Mouse (Mus musculus): Measurements from ENCODE around the gene Prkag1.

DNA sequence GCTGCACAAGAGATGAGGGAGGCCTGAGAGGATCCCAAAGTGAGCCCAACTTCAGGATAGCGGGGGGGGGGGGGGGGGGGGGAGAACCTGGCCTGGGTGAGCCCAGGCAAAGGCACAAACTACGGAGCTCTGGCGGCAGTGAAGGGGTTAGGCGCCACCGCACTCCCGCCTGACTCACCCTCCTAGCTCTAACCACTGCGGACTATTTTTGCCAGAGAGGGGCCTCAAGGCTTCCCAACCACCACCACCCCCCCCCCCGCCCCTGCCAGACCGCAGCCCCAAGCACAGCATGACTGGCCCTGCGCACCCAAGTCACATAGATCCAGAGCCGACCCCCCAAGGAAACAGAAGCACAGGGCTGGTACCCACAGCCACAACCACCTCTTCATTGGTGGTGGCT, 52.5 kb downstream of the Prkag1 start:
- no peak for TF ChIP-seq CTCF (conservative IDR thresholded peaks at IDR 0.05; ENCODE audit: low read length)
- TF ChIP-seq POU5F1 (IDR thresholded peaks at IDR 0.05; ENCODE audit: borderline replicate concordance, low read length) = no peak

Data from E14TG2a.4 (cell line).